Comparison of ENCODE assay signal across 8 mouse cellular contexts in the genomic region with DNA sequence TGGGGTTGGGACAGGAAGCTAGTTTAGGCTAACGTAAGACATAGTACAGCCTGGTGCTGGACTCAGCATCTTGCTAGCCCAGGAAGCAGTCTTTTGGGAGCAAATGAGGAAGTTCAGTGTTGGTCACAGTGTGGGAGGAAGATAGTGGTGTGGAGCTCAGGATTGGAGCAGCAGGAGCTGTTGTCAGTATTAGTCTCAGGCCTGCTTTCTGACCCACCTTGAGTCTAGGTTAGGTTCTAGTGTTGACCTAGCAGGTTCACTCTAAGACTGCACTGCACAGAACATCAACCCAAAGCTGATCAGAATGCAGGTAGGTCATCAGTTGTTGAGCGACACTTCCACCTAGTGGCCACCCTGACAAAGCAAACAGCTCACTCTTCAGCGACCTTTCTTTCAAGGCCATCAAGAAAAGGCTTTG. TPM values are rescaled to one million over a fixed set of nuclear protein-coding genes. Genes with fewer than 3 reads are reported as not detected.
DNase-seq lines count a peak whose midpoint lies in the region; ATAC-seq lines count a peak whose summit lies in the region.

No protein-coding gene starts in this region.

- H3K9me3 ChIP-seq in heart, embryonic 11.5 days (replicated peaks; ENCODE audit: control insufficient read depth, low read length) = no peaks in the 10 kb centered on the region
- no peaks in the 10 kb centered on the region for H3K9me3 ChIP-seq in megakaryocyte, embryonic 14.5 days

- peaks cover 16% of the 10 kb centered on the region for H3K4me1 ChIP-seq in heart, embryonic 11.5 days (ENCODE audit: control insufficient read depth, insufficient read depth, low read length)
- H3K4me1 ChIP-seq in megakaryocyte, embryonic 14.5 days = peaks cover 75% of the 10 kb centered on the region

- 45% methylated on average over 3 of the region's 3 CpGs for WGBS in heart, embryonic 11.5 days (ENCODE audit: insufficient replicate concordance)

- ATAC-seq in heart, embryonic 11.5 days (replicated peaks; ENCODE audit: insufficient number of reproducible peaks, low FRiP score, low TSS enrichment) = 0 out of 2 replicates have a peak, but pooled peaks have one; percentile 55

- no peak overlapping the region for H3K4me2 ChIP-seq in heart, embryonic 11.5 days

- DNase-seq in 416B (ENCODE audit: low read depth) = peak; percentile 84
- DNase-seq in ES-CJ7 (ENCODE audit: low read depth, low spot score) = peak; percentile 86
- DNase-seq in cerebellum, adult 18-20 months = peak; percentile 64 to 66
- DNase-seq in kidney, postnatal 10 days = peak; percentile 75
- peak; percentile 63 to 80 for DNase-seq in spleen, postnatal 4 days (ENCODE audit: low spot score in 2 of 2)
- no peak for DNase-seq in layer of hippocampus, adult 18-20 months (ENCODE audit: low spot score in 2 of 2)

- no peak overlapping the region for H3K4me3 ChIP-seq in heart, embryonic 11.5 days (ENCODE audit: low read depth, low read length)
- H3K4me3 ChIP-seq in megakaryocyte, embryonic 14.5 days (replicated peaks) = peak overlapping the region; percentile 96

- no peaks in the 10 kb centered on the region for H3K27me3 ChIP-seq in heart, embryonic 11.5 days (ENCODE audit: control insufficient read depth, insufficient read depth, low read length)
- H3K27me3 ChIP-seq in megakaryocyte, embryonic 14.5 days (replicated peaks) = no peaks in the 10 kb centered on the region

- H3K9ac ChIP-seq in heart, embryonic 11.5 days (ENCODE audit: low read depth, low read length) = no peak overlapping the region

- H3K36me3 ChIP-seq in heart, embryonic 11.5 days (ENCODE audit: control insufficient read depth, insufficient read depth, low read length) = peaks cover 37% of the 10 kb centered on the region
- peaks cover 92% of the 10 kb centered on the region for H3K36me3 ChIP-seq in megakaryocyte, embryonic 14.5 days (replicated peaks; ENCODE audit: low read length)

- H3K27ac ChIP-seq in heart, embryonic 11.5 days (ENCODE audit: low read depth, low read length) = no peak overlapping the region

RNA-seq across cellular contexts. Expression of a gene that starts 1.0 kb away (rescaled TPM):
- polyA plus RNA-seq in heart, embryonic 11.5 days (2014; fragmentation: Nextera tagmentation; extraction: Ambion mirVana) = 11.5 and 11.9 TPM in 2 replicates
- 5,058 and 7,219 TPM in 2 replicates for polyA plus RNA-seq in megakaryocyte, embryonic 14.5 days (2012; ENCODE audit: insufficient read depth, low replicate concordance)
- total RNA-seq in layer of hippocampus, adult 18-20 months (2021) = 1 to 10 TPM; 4.2 to 5.1 TPM

RNA-seq across cellular contexts. Expression of a gene that starts 19.5 kb away (rescaled TPM):
- polyA plus RNA-seq in heart, embryonic 11.5 days (2014; fragmentation: Nextera tagmentation; extraction: Ambion mirVana) = 266 and 283 TPM in 2 replicates
- polyA plus RNA-seq in megakaryocyte, embryonic 14.5 days (2012; ENCODE audit: insufficient read depth, low replicate concordance) = 29.9 and 116 TPM in 2 replicates
- 100 to 1,000 TPM; 218 to 230 TPM for total RNA-seq in layer of hippocampus, adult 18-20 months (2021)

RNA-seq across cellular contexts. Expression of a gene that starts 24.3 kb away (rescaled TPM):
- polyA plus RNA-seq in heart, embryonic 11.5 days (2014; fragmentation: Nextera tagmentation; extraction: Ambion mirVana) = 13.4 and 14.7 TPM in 2 replicates
- polyA plus RNA-seq in megakaryocyte, embryonic 14.5 days (2012; ENCODE audit: insufficient read depth, low replicate concordance) = 0.57 TPM in 1 of 2 replicates, not detected in the other
- total RNA-seq in layer of hippocampus, adult 18-20 months (2021) = 10 to 100 TPM; 17.2 to 17.8 TPM

RNA-seq across cellular contexts. Expression of a gene that starts 24.3 kb away (rescaled TPM):
- polyA plus RNA-seq in heart, embryonic 11.5 days (2014; fragmentation: Nextera tagmentation; extraction: Ambion mirVana) = 24.6 and 25.2 TPM in 2 replicates
- 6.7 and 9.1 TPM in 2 replicates for polyA plus RNA-seq in megakaryocyte, embryonic 14.5 days (2012; ENCODE audit: insufficient read depth, low replicate concordance)
- total RNA-seq in layer of hippocampus, adult 18-20 months (2021) = 10 to 100 TPM; 12.7 to 14.0 TPM

RNA-seq across cellular contexts. Expression of a gene that starts 27.9 kb away (rescaled TPM):
- 26.3 and 28.5 TPM in 2 replicates for polyA plus RNA-seq in heart, embryonic 11.5 days (2014; fragmentation: Nextera tagmentation; extraction: Ambion mirVana)
- 19.1 and 20.6 TPM in 2 replicates for polyA plus RNA-seq in megakaryocyte, embryonic 14.5 days (2012; ENCODE audit: insufficient read depth, low replicate concordance)
- 10 to 100 TPM; 24.7 to 27.9 TPM for total RNA-seq in layer of hippocampus, adult 18-20 months (2021)

Comparison
In these comparisons a context has a peak if more than half of its experiments do, and no peak if none do; other contexts are left out.
1. DNase-seq: peak in 416B (single experiment), ES-CJ7 (single experiment), cerebellum, adult 18-20 months (2 of 2), kidney, postnatal 10 days (single experiment) and spleen, postnatal 4 days (2 of 2); none in layer of hippocampus, adult 18-20 months (0 of 2).
2. RNA of a gene that starts 1.0 kb away (polyA plus RNA-seq): 5,058 to 7,219 TPM in megakaryocyte, embryonic 14.5 days; 11.5 to 11.9 TPM in heart, embryonic 11.5 days; every median in the first group is over 100 times any median in the second.